Mouse (Mus musculus) urinary bladder, postnatal 0 days (tissue): ENCODE data around the gene Tas2r144. TPM values are rescaled to one million over a fixed set of nuclear protein-coding genes. Genes with fewer than 3 reads are reported as not detected.

Source experiments
- polyA plus RNA-seq: library from polyadenylated mRNA; unstranded; fragments of >200 nt; fragmentation: Nextera tagmentation; extraction: Ambion mirVana; gene quantifications from 2 replicates; pipeline ENCODE4 v1.2.1, GENCODE M21; 2015

The Tas2r144 gene
- not detected in 2 replicates for polyA plus RNA-seq

GRCm38 (mm10) chr6:42215028-42215427, at the start of gene Tas2r144:
Gene Tas2r144 (plus strand): TSS chr6:42215328.

GRCm38 (mm10) chr6:42245711-42246353, 30.7 kb downstream of the Tas2r144 start, which contains the start of gene Gstk1:
Gene Gstk1 (plus strand): TSS chr6:42245935.

GRCm38 (mm10) chr6:42261524-42262170, 46.5 kb downstream of the Tas2r144 start, which contains the start of gene Tmem139:
Gene Tmem139 (plus strand): TSS chr6:42261970.

GRCm38 (mm10) chr6:42264626-42265312, 49.6 kb downstream of the Tas2r144 start, which contains the start of gene Casp2:
Gene Casp2 (plus strand): TSS chr6:42264985.

Other genes starting within 250 kb of the Tas2r144 start
- not detected in 2 replicates for gene Sval3, start 247.2 kb upstream of the Tas2r144 start, polyA plus RNA-seq
- not detected in 2 replicates for gene Sva, start 176.9 kb upstream of the Tas2r144 start, polyA plus RNA-seq
- not detected in 2 replicates for gene Tas2r139, start 74.4 kb upstream of the Tas2r144 start, polyA plus RNA-seq
- 12.8 and 13.9 TPM in 2 replicates for gene Gstk1, start 30.6 kb downstream of the Tas2r144 start, polyA plus RNA-seq
- 1.3 and 1.8 TPM in 2 replicates for gene Tmem139, start 46.6 kb downstream of the Tas2r144 start, polyA plus RNA-seq
- gene Casp2, start 49.7 kb downstream of the Tas2r144 start, polyA plus RNA-seq, result 16.1 and 16.6 TPM in 2 replicates
- gene Clcn1, start 71.4 kb downstream of the Tas2r144 start, polyA plus RNA-seq, result not detected in 2 replicates
- gene Fam131b, start 109.3 kb downstream of the Tas2r144 start, polyA plus RNA-seq, result 0.08 and 0.11 TPM in 2 replicates
- gene Zyx, start 134.3 kb downstream of the Tas2r144 start, polyA plus RNA-seq, result 195 and 229 TPM in 2 replicates
- gene Epha1, start 157.9 kb downstream of the Tas2r144 start, polyA plus RNA-seq, result 11.4 and 12.5 TPM in 2 replicates
- not detected in 2 replicates for gene Tas2r143, start 184.9 kb downstream of the Tas2r144 start, polyA plus RNA-seq
- gene Tas2r135, start 190.1 kb downstream of the Tas2r144 start, polyA plus RNA-seq, result not detected in 2 replicates
- not detected in 2 replicates for gene Tas2r126, start 219.2 kb downstream of the Tas2r144 start, polyA plus RNA-seq
- gene Olfr458, start 249.9 kb downstream of the Tas2r144 start, polyA plus RNA-seq, result 0.07 TPM in 1 of 2 replicates, not detected in the other